Mouse (Mus musculus) Patski (cell line): ENCODE results near the gene Slc2a8. TPM values are rescaled to one million over a fixed set of nuclear protein-coding genes. Genes with fewer than 3 reads are reported as not detected.

Experiments used
- ATAC-seq: fragments of 100-300 bp; one replicate; pipeline ENCODE4 v1.8.0; 2021
- CTCF ChIA-PET: fragments of 350-600 bp; sonication (Branson Sonifier 250); formaldehyde crosslinking; loops from one replicate; lab custom pipeline; 2022; ENCODE audit warnings: inconsistent platforms; lab: Charles Lee
- POLR2A ChIA-PET: fragments of 350-600 bp; sonication (Branson Sonifier 250); formaldehyde crosslinking; loops from one replicate; lab custom pipeline; 2022; ENCODE audit warnings: antibody characterized with exemption, inconsistent platforms; lab: Charles Lee
- DNase-seq: peaks from one replicate; pipeline ENCODE4 v3.0.0-alpha.2; 2011; ENCODE audit warnings: low read depth, low spot score
- H3K27me3 ChIP-seq: fragments of 371-371 bp; one replicate; pipeline ENCODE4 v1.5.1; 2021
- CTCF ChIP-seq: fragments of 100-300 bp; IDR thresholded peaks from one replicate; pipeline ENCODE4 v1.5.1; 2021
- in situ Hi-C: fragments of 300-500 bp; cut with MboI; formaldehyde crosslinking; loops from 3 replicates; pipeline ENCODE4 v1.11.1; 2018; ENCODE audit warnings: low pct_unique_long_range_greater_than_20kb, mixed read lengths
- polyA plus RNA-seq: library from polyadenylated mRNA; unstranded; gene quantifications from one replicate; pipeline ENCODE4 v1.2.3, GENCODE M21; 2021

The Slc2a8 gene
- polyA plus RNA-seq, 1 experiment from 2014 or later: 21.5 TPM

DNA sequence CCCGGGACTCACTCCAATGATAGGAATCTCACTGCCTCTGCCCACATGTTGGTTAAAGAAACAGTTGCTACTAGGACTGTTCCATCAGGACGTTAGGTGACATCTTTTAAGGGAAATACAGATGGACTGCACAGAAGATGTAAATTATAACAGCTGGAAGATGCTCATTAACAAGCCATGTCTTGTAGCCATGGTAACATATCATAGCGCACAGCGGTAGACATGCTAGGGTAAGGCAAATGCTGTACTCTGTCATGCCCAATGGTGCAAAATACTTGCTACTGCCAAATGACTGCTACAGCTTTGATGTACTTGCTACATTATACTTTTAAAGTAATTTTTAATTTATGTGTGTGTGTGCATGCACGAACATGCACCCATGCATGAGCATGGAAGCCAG, 4.8 kb downstream of the Slc2a8 start:
- no peak for ATAC-seq
- CTCF ChIA-PET: no interaction called here
- DNase-seq: no peak
- H3K27me3 ChIP-seq: no peaks in the 10 kb centered on the region
- POLR2A ChIA-PET: no interaction called here
- in situ Hi-C loops: loop anchor here (25.0 kb wide), 1 partner anchor 410 kb away; no protein-coding TSS in a partner anchor
- no peak for TF ChIP-seq CTCF

GRCm38 (mm10) chr2:32974216-32974615, 7.7 kb downstream of the Slc2a8 start:
- CTCF ChIA-PET: no interaction called here
- DNase-seq: no peak
- no peak for TF ChIP-seq CTCF
- POLR2A ChIA-PET: interaction anchor here (0.6 kb wide), 1 partner anchor 267 kb away, joined by 4 read pairs; no protein-coding TSS in a partner anchor
- H3K27me3 ChIP-seq: no peaks in the 10 kb centered on the region
- no peak for ATAC-seq
- in situ Hi-C loops: no loop called here

- POLR2A ChIA-PET: interaction anchor here (1.0 kb wide), 1 partner anchor 9 kb away, joined by 4 read pairs; no protein-coding TSS in a partner anchor
- no peak for DNase-seq
- no peak for TF ChIP-seq CTCF
- no peak for ATAC-seq
- H3K27me3 ChIP-seq: no peaks in the 10 kb centered on the region
- in situ Hi-C loops: no loop called here
- CTCF ChIA-PET: no interaction called here
These were observed 10.6 kb downstream of the Slc2a8 start for GRCm38 (mm10) chr2:32971235-32971634.

GRCm38 (mm10) chr2:32969326-32969725, 12.6 kb downstream of the Slc2a8 start:
- ChIA-PET CTCF (interaction anchor here (0.7 to 1.2 kb wide), 4 partner anchors 9 to 111 kb away, joined by 3 read pairs; partner anchors contain the start of gene Slc2a8), POLR2A (no interaction called here)
- in situ Hi-C loops: no loop called here
- ATAC-seq (no peak), DNase-seq (no peak)
- H3K27me3 ChIP-seq: no peaks in the 10 kb centered on the region
- TF ChIP-seq CTCF: no peak

- no peak for TF ChIP-seq CTCF
- CTCF ChIA-PET: interaction anchor here (1.2 kb wide), 1 partner anchor 14 kb away, joined by 3 read pairs; the partner anchor contains the start of gene Slc2a8
- ATAC-seq (no peak), DNase-seq (no peak)
- POLR2A ChIA-PET: no interaction called here
- in situ Hi-C loops: no loop called here
- no peaks in the 10 kb centered on the region for H3K27me3 ChIP-seq
These were observed 13.8 kb downstream of the Slc2a8 start for GRCm38 (mm10) chr2:32968024-32968614.

DNA sequence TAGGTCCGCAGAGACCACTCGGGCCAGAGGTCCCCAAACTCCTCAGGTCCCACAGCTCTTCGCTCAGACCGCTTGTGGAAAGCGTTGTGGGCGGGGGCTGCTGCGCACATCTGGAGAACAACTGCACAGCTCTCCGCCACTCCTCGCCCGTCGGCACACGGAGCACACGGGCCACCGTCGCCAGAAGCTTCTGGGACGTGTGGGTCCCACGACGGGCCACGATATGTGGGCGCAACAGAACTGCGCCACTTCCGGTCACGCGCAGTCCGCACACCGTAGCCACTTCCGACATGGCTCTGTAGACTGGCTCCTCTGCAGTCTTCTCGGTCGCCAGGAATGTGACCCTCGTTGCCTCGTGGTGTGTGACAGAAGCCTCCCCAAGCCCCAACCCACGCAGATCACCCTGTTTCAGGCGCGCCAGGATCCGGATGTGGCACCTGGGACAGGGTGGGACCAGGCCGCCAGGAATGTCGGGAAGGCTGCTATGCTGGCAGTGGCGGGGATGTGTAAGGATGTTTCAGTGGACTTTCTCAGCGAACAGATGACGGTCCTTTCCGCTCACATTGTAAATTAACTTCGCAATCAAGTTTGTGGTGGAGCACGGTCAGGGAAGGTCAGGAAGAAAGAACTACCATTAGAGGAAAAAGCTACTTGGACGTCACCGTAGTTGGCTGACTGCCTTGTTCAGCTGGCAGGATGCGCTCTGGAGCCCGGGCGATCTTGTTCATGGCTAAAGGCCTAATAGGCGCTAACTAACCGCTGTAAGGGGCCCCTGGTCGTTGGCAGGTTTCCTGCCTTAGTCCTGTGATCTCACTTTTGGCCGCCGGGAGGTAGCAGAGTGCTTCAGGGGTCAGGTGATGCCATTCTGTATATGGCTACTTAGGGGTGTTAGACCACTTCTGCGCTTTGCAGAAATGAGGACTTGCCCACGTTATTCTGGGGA, 14.9 kb downstream of the Slc2a8 start:
- POLR2A ChIA-PET: interaction anchor here (1.0 kb wide), 1 partner anchor 24 kb away, joined by 3 read pairs; no protein-coding TSS in a partner anchor
- in situ Hi-C loops: no loop called here
- CTCF ChIA-PET: no interaction called here
- TF ChIP-seq CTCF: no peak
- DNase-seq (no peak), ATAC-seq (peak; percentile 40)
- no peaks in the 10 kb centered on the region for H3K27me3 ChIP-seq

DNA sequence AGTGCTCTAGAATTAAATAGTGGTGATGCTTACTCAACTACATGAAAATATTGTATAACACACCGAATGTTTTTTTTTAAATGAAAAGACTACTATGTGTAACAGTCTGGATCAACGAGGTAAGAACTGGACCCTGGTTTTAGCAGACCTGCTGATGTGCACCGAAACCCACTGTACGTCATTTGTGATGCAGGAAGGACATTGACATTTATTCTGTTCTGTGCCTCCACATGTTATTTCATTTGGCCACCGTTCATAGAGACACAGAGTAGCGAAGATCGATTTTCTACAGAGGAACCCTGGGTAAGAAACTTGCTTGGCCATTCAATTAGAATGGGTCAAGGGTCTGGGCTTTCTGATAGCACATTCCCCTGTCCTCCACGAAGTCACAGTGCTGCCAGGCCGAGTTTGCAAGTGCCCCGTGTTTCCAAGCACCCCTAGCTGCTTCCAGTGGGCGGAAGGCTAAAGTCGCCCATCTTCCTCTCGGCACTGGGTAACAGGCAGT, 15.6 kb downstream of the Slc2a8 start:
- ChIA-PET POLR2A (no interaction called here), CTCF (no interaction called here)
- in situ Hi-C loops: no loop called here
- DNase-seq (no peak), ATAC-seq (no peak)
- TF ChIP-seq CTCF: no peak
- H3K27me3 ChIP-seq: no peaks in the 10 kb centered on the region

DNA sequence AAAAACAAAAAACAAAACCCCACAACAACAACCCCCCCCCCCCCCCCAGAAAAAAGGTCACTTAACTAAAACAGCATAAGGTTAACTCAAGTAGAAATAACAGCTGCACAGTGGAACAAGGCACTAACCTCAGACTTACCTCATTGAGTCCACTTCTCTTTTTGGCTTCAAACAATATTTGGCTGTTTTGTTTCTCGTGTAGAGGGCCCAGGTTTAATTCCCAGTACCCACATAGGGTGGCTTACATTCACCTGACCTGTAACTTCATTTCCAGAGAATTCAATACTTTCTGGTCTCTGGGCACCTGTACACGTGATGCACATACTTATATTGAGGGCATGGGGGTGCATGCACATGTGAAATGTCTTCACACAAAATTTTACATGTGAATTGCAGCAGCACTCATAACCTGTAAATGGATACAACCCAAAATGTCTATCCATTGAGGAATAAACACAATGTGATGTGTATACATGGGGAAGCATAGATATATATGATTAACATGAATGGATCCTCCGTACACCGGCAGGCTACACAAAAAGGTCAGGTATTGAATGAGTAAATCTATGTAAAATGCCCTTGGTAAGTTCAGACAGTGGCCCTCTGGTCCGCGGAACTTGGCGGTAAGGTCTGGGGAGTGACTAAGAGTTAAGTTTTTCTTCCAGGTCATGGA, 16.2 kb downstream of the Slc2a8 start:
- in situ Hi-C loops: no loop called here
- ChIA-PET POLR2A (interaction anchor here (0.5 kb wide), 1 partner anchor 36 kb away, joined by 3 read pairs; no protein-coding TSS in a partner anchor), CTCF (no interaction called here)
- TF ChIP-seq CTCF: no peak
- no peaks in the 10 kb centered on the region for H3K27me3 ChIP-seq
- ATAC-seq (no peak), DNase-seq (no peak)

- no peaks in the 10 kb centered on the region for H3K27me3 ChIP-seq
- CTCF ChIA-PET: no interaction called here
- in situ Hi-C loops: no loop called here
- DNase-seq (no peak), ATAC-seq (no peak)
- POLR2A ChIA-PET: interaction anchor here (0.5 to 1.7 kb wide), 3 partner anchors 12 to 35 kb away, joined by 3 read pairs; no protein-coding TSS in a partner anchor
- TF ChIP-seq CTCF: no peak
These were observed 17.0 kb downstream of the Slc2a8 start for GRCm38 (mm10) chr2:32964659-32965457.
